Mouse (Mus musculus): Measurements from ENCODE around the gene Fcho2.

- no peak for TF ChIP-seq CTCF (IDR thresholded peaks at IDR 0.05)
- no peak for TF ChIP-seq EP300 (IDR thresholded peaks at IDR 0.05)
These were observed 3.0 kb downstream of the Fcho2 start for GRCm38 (mm10) chr13:98812285-98812684.

Data from lung, postnatal 0 days (tissue).